Mouse (Mus musculus): ENCODE data around the gene Hdac4.

The Hdac4 gene

GRCm38 (mm10) chr1:92195360-92196149 lies at the start of gene Hdac4:
TSS of gene Hdac4 (minus strand) at chr1:92195699.
- DNase-seq (ENCODE audit: low read depth, low spot score) = no peak

- no peak for DNase-seq (ENCODE audit: low read depth, low spot score)
Measured at GRCm38 (mm10) chr1:92243549-92243948, 48.0 kb upstream of the Hdac4 start.

GRCm38 (mm10) chr1:92240072-92240471 lies 44.6 kb upstream of the Hdac4 start:
- DNase-seq (ENCODE audit: low read depth, low spot score) = no peak

- DNase-seq (ENCODE audit: low read depth, low spot score) = no peak
Measured at GRCm38 (mm10) chr1:92235600-92235999, 40.1 kb upstream of the Hdac4 start.

GRCm38 (mm10) chr1:92225297-92225696 lies 29.8 kb upstream of the Hdac4 start:
- no peak for DNase-seq (ENCODE audit: low read depth, low spot score)

GRCm38 (mm10) chr1:92223956-92224891 lies 28.7 kb upstream of the Hdac4 start:
- DNase-seq (ENCODE audit: low read depth, low spot score) = no peak

- DNase-seq (ENCODE audit: low read depth, low spot score) = no peak
Measured at GRCm38 (mm10) chr1:92216710-92217109, 21.2 kb upstream of the Hdac4 start.

- DNase-seq (ENCODE audit: low read depth, low spot score) = no peak
Measured at GRCm38 (mm10) chr1:92215996-92216630, 20.6 kb upstream of the Hdac4 start.

- no peak for DNase-seq (ENCODE audit: low read depth, low spot score)
Measured at GRCm38 (mm10) chr1:92215131-92215638, 19.7 kb upstream of the Hdac4 start.

- DNase-seq (ENCODE audit: low read depth, low spot score) = no peak
Measured at GRCm38 (mm10) chr1:92212003-92212750, 16.7 kb upstream of the Hdac4 start.

GRCm38 (mm10) chr1:92202639-92203352 lies 7.3 kb upstream of the Hdac4 start:
- no peak for DNase-seq (ENCODE audit: low read depth, low spot score)

- DNase-seq (ENCODE audit: low read depth, low spot score) = no peak
Measured at GRCm38 (mm10) chr1:92190463-92190862, 5.0 kb downstream of the Hdac4 start.

GRCm38 (mm10) chr1:92187137-92187536 lies 8.4 kb downstream of the Hdac4 start:
- DNase-seq (ENCODE audit: low read depth, low spot score) = no peak

- no peak for DNase-seq (ENCODE audit: low read depth, low spot score)
Measured at GRCm38 (mm10) chr1:92184600-92184999, 10.9 kb downstream of the Hdac4 start.

- no peak for DNase-seq (ENCODE audit: low read depth, low spot score)
Measured at GRCm38 (mm10) chr1:92183101-92183790, 12.3 kb downstream of the Hdac4 start.

GRCm38 (mm10) chr1:92181970-92182369 lies 13.5 kb downstream of the Hdac4 start:
- DNase-seq (ENCODE audit: low read depth, low spot score) = no peak

GRCm38 (mm10) chr1:92180141-92181137 lies 15.1 kb downstream of the Hdac4 start:
- peak; percentile 94 for DNase-seq (ENCODE audit: low read depth, low spot score)

GRCm38 (mm10) chr1:92179489-92180006 lies 16.0 kb downstream of the Hdac4 start:
- no peak for DNase-seq (ENCODE audit: low read depth, low spot score)

Measured in WW6 (cell line).